Mouse (Mus musculus): Measurements from ENCODE around the gene Gm5891.
"Not testable (repeated sequence)": the region's sequence is repeated elsewhere in the genome, so short reads cannot be mapped to it uniquely, and the experiment has no call there.

Gm5891 gene

GRCm38 (mm10) chr7:21921191-21921590 lies at the start of gene Gm5891:
TSS of gene Gm5891 (minus strand) at chr7:21921291.
- not testable (repeated sequence) for DNase-seq (ENCODE audit: low spot score)
